Mouse (Mus musculus): Measurements from ENCODE around the gene Trmt2a.
"Not testable (repeated sequence)": the region's sequence is repeated elsewhere in the genome, so short reads cannot be mapped to it uniquely, and the experiment has no call there.

Trmt2a gene

DNA sequence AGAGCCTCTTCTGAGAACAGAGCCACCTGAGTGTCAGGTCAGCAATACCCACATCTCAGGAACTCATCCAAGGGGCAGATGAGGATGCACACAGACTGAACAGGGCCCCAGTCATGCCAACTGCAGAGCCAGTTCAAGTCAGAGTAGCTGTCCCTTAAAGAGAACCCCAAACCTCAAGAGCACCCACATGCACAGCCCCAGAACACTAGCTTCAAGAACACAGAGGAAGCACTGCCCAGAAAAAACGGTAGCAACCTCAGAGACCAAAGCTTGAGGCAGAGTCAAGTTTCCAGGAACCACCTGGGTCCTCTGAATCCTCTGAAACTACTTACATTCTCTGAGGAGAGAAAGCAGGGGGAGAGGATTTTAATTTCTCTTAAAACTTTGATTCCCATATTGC lies 15.0 kb upstream of the Trmt2a start:
- no peak for DNase-seq

DNA sequence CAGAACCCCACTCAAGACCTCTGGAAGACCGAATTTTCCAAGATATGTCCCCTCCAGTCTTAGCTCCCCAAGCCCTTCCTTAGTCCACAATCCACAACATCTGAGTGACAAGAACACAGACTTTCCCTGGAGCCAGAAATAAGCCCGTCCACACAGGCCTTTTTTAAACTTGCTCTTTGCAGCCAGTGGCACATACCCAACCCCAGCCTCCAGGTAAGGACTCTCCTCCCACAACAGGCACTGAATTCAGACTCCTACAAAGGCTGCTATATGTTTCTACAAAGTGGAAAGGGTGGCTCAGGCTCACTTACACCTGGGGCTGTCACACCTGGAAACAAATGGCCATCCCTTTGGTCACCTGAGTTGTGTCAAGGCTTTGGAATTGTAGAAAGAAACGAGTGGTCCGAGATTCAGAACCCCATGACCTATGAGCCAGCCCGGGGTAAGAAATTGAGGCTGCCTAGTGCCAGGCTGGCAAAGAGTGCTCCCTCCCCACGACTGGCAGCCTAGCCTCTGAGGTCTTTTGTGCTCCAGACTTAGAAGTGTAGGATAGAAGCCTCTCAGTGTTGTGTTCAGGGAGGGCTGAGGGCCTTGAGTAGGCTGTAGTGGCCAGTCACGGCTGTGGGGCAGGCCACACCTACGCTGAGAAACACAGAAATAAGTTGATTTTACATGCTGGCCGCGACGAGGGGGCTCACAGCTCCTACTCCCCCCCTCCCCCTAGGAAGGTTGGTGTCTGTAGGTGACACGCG lies 14.4 kb upstream of the Trmt2a start:
- no peak for DNase-seq

DNA sequence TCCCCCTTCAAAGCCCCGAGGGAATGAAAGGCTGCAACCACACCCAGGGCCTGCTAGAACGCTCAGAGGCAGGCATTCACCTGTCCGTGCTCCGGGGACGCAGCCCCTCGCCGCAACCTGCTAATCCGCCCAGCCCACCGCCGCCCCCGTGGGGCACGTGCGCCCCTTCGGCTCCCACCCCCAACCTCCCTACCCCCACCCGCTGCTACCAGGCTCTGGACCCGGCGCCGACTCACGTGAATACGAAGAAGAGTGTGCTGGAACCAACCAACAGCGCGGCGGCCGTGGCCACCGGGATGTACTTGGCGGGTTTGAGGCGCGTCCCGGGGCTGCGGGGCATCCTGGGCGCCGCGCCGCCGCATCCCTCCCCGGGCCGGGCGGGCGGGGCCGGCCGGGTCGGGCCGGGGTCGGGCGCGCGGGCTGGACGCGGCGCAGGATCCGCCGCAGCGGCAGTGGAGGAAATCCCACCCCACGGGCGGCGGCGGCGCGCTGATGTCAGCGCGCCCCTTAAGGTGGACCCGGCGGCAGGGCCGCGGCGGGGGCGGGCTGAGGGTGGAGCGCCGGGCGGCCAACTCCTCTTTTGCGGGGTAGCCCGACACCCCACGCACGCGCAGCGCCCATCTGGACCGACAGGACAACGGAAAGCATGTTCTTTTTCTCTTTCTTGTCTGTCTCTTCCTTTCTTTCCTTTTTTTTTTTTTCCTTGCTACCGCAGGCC lies 13.6 kb upstream of the Trmt2a start, which contains the start of gene Zdhhc8:
Zdhhc8 (minus strand) TSS at position 466 of the 718 bp plus-strand sequence.
- peak; percentile 83 for DNase-seq

DNA sequence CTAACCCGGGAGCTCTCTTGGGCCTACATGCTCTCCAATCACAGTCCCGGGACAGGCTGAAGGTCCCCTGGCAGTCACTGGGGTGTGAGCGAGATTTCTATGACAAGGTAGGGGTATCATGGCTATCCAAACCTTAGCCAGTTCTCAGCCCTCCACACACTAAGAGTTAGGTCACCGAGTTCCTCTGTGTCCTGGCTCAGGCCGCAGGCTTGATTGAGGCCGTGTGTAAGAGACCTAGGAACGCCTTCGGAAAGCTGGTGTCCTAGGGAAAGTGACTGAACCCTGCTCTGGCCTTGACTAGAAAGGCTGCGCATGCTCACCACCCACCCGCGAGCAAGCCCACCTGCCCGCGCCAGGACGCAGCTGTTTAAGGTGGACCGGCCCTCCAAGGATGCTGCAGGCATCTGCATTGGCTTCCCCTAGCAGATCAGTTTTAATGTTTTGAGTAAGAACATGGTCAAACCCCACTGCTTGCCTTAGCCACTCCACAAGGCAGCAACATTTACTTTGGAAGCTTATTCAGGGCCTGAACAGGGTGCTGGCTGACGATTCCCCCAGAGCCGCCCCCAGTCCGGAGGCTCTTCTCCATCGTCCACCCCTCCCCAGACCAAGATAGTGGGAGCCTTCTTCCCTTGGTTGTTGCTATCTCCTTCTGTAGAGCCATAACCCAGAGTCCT lies 13.0 kb upstream of the Trmt2a start:
- DNase-seq = peak; percentile 62

DNA sequence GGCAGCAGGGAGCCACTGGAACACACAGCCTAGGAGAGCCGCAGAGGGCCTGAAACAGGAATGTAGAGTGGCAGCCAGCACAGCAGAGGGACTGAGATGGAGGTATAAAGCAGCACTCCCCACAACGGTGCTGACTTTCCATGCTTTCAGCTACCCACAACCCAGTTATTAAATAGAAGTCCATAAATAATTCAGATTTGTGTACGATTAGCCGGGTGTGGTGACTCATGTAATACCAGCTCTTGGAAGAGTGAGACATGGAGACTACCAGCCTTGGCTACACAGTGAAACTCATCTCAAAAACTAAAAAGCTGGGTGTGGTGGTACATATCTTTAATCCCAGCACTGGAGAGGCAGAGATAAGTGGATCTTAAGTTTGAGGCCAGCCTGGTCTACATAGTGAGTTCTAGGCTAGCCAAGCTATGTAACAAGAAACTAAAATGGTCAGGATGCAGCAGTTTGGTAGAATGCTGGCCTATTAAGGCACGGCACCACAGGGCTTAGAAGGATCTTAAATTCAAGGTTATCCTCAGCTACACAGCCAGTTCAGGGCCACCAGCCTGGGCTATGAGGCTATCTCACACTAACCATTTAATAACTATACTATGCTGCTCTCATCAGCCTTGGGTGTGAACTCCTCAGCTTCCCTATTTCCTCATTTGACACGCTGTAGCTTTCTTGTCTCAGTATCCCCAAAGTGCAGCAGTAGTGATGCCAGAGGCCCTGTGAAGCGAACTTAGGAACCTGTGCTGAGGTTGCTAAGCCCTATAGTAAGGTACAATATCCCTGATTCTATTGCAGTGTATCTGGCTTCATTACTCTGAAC lies 11.6 kb upstream of the Trmt2a start:
- no peak for DNase-seq

DNA sequence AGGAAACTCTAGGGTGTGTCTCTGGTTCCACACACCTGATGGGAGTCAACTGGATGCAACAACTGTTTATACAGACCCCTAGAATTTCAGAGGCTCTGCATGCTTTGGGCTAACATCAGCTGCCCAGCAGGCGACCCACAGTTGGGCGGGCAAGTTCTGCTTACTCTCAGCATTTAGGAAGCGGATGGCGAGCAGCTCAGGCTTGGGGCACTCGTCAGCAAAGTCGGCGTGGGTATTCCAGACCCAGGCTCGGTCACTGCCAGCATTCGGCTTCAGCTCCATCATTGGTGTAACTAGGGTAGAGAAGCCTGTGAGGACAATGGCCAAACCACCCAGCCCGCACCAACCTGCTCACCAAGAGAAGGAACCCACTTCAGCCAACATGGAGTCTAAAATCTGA lies 6.9 kb upstream of the Trmt2a start:
- DNase-seq = no peak

DNA sequence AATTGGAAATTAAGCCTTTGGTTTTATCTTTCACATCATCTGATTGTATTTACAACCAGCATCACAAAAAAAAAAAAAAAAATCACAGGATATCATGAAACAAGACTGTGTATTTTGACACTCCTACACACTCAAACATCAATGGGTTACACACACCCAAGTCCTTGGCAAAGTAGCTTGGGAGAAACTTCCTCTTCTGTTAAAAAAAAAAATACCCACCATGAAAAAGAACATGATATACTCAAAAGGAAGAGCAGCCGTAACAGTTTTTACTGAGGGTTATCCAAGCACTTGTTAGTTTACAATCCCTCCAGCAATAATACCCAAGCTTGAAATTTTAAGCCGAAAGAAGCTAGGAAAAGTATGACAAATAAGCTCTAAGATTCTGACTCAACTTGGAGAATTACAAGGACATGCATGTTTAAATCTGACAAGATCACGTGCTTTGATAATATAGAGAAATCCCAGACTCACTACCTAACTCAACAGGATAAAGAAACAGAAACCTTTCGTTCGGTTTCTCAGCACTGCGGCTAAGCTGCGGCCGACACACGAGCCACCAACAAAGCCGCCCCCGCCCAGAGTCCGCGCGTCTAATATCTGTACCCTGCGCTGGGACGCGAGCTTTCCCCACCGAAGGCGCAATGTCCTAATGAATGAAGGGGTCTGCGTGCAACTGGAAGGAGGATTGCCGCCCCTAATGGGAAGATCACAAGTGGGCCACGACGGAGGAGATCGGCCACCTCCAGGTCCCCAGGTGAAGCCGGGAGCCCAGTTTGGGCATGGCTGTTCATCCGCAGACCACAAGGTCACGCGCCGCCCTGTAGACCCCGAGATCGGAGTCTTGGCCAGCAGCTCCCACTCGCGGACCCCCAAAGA lies 719 bp upstream of the Trmt2a start:
- peak; percentile 31 for DNase-seq

DNA sequence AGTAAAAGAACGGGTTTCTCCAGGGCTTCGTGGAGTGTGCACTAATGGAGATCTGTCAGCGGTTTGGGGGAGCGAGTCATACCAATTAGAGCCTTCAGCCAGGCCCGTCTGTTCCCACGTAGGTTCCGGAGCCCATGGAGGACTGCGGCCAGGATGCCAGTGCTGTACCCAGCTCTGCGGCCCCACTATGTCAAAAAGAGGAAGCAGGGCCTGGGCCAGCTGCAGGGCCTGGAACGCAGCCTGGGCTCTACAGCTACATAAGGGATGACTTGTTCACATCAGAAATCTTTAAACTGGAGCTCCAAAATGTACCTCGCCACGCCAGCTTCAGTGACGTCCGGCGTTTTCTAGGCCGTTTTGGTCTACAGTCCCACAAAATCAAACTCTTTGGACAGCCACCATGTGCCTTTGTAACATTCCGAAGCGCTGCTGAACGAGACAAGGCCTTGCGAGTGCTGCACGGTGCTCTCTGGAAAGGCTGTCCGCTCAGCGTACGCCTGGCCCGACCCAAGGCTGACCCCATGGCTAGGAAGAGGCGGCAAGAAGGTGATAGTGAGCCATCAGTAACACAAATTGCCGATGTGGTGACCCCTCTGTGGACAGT lies 987 bp downstream of the Trmt2a start:
- peak; percentile 37 for DNase-seq

DNA sequence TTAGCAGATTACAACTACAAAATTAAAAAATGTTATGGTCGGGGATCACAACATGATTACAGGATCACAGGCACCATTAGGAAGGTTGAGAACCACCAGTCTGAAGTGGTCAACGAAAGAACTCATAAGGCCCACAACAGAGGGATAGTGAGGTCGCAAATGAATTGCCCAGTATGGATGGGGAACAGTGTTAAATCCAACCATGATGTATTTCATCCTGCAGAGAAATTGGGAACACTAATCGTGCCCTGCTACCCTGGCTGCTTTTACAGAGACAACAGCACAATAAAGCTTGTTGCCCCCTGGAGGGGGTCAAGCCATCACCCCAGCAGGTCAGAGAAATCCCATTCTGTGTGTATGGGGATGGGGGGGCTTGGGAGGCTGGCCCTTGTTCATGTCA lies 1.8 kb downstream of the Trmt2a start:
- no peak for DNase-seq

DNA sequence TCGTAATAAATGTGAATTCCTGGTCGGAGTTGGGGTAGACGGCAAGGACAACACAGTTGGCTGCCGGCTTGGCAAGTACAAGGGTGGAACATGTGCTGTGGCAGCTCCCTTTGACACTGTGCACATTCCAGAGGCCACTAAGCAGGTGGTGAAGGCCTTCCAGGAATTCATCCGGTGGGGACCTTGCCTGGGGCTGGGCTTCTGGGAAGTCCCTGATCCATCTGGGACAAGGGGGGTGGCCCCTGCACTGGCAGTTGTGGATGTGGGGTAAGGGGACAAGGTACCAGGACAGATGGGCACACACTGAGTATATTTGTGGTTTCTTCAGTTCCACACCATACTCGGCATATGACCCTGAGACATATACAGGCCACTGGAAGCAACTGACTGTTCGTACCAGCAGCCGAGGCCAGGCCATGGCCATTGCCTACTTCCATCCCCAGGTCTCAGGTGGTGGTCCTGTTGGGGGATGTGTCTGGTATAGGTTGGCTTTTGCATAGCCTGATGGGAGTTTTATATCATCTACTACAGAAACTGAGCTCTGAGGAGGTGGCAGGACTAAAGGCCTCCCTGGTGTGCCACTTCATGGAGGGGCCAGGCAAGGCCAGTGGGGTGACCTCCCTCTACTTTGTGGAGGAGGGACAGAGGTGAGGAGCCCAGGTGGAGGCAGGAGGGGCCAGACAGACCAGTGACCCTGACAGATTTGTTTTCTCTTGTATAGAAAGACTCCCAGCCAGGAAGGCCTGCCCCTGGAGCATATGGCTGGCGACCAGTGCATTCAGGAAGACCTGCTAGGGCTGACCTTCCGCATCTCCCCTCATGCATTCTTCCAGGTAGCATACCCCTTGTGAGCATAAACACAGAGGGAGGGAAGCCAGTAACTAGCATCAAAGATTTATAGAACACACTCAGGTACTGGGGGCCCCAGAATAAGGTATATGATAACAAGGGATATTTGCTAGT lies 2.6 kb downstream of the Trmt2a start:
- DNase-seq = no peak

DNA sequence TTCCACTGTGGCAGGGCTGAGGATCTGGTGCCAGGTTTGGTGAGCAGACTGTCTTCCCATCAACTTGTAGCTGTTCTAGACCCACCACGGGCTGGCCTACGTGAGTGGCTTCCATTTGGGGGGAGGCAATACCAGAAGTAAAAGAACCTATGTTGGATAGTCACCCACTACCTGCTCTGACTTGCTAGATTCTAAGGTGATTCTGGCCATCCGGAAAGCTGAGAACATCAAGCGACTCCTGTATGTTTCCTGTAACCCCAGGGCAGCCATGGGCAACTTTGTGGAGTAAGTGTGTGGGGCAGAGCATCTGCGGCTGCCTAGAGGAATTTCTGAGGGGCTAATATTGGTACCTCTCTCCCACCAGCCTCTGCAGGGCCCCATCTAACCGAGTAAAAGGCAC lies 4.3 kb downstream of the Trmt2a start:
- no peak for DNase-seq

DNA sequence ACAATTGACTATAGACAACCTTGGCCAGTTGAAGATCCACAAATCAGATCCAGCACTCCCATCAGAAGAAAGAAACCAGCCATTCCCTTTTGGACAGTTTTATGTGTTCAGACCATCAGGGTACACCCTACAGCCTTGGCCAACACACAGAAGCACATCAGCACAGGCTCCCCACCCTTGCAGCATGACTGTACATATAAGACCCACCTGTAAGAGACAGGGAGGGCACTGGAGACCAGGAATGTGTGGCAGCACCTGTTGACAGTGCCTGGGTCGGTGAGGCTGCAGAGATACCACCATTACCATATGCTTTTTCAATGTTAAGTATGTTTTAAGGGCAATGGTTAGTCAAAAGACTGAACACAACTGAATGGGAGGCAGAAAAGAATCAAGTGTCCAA lies 5.4 kb downstream of the Trmt2a start:
- DNase-seq = no peak

DNA sequence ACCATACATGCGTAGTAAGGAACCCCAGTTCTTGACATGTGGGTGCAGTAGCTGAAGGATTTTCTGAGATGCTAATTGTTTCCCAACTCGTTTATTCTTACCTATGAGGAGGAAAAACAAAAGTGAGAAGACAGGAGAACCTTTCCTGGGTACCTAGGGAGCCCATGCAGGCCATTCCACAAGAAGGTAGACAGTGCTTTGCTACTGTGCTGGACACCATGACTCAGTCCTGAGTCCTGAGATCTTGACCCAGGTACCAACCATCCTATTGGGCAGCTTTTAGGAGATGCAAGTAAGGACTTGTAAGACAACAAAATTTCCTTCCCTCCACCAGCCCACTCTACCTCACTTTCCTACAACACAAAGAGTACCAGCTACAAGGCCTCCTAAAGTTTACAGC lies 9.7 kb downstream of the Trmt2a start, which contains the start of gene Gm49776:
Gm49776 (minus strand) TSS at position 101 of the 400 bp plus-strand sequence.
- no peak for DNase-seq

DNA sequence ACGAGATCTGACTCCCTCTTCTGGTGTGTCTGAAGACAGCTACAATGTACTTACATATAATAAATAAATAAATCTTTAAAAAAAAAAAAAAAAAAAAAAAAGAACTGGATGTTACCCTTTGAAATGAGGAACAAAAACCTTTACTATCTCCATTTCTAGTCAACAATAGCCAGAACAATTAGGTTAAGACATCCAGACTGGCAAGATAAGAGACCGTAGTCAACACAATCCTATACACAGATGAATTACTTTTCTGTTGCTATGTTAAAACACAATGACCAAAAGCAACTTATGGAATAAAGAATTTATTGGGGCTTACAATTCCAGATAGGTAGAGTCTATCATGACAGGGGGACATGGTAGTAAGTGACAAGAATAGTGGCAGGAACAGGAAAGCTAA lies 16.5 kb downstream of the Trmt2a start:
- DNase-seq = no peak

DNA sequence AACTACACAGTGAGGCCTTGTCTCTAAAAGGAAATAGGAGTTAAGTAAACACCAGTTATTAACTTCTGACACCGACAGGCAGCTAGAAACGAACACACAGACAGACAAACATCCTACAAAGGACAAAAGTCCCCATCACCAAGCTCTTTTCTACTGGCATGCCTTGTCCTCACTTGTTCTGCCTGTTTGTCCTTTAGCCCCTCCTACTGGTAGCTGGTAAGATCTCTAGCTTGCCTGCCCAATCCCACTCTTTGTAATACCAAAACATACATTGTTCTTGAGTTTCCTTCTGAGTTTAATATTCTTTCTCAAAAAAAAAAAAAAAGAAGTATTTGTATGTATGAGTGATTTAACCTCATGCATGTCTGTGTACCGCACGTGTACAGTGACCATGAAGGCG lies 19.7 kb downstream of the Trmt2a start:
- no peak for DNase-seq

DNA sequence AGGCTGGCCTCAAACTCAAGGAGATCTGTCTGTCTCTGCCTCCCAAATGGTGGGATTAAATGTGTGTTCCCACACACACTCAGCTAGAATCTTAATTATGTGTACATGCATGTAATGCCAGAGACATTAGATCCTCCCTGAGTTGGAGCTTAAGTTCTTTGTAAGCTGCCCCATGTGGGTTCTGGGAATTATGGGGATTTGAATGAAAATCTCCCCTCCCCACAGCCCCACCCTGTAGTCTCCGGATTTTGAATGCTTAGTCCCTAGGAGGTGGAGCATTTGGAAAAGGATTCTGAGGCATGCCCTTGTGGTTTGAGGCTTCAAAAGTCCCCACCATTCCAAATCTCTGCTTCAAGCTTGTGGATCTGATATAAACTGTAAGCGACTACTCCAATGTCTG lies 26.7 kb downstream of the Trmt2a start:
- no peak for DNase-seq

DNA sequence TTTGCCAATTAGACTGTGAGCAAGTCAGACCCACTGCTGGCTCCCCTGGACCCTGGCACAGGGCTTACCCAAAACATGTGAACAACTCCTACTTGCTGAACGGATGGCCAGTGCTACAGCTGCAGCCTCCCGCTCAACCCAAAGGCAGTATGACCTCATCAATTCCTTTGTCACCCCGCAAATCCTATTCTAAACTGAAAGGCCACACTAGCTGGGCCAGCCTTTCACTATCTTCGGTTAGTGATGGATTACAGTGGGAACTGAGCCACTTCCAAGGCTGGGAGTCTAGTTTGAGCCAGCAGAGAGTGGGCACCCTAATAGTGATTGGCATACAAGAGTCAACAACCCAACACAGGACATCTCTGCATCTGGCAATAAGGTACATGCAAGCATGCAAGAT lies 39.7 kb downstream of the Trmt2a start:
- no peak for DNase-seq

DNA sequence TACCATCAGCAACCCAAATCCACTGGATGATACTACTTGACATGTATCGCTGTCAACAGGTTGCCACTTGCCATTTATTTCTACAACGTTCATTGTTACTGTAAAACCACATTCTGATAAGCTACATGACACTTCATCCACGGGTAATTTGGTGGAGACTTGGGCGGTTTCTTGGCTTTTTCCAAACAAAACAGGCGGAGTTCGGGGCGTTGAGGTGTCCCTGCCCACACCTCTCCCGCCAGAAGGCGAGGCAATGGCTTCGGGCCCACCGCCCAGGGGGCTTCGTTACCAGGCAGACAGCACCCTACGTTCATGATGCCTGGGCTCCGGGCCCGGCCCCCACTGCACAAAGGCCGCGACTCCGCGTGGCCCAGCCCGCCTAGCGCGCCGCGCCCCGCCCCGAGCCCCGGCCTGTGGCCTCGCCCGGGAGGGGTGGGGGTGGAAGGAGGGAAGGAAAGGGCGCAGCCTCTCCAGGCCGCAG lies 40.1 kb downstream of the Trmt2a start:
- no peak for DNase-seq

DNA sequence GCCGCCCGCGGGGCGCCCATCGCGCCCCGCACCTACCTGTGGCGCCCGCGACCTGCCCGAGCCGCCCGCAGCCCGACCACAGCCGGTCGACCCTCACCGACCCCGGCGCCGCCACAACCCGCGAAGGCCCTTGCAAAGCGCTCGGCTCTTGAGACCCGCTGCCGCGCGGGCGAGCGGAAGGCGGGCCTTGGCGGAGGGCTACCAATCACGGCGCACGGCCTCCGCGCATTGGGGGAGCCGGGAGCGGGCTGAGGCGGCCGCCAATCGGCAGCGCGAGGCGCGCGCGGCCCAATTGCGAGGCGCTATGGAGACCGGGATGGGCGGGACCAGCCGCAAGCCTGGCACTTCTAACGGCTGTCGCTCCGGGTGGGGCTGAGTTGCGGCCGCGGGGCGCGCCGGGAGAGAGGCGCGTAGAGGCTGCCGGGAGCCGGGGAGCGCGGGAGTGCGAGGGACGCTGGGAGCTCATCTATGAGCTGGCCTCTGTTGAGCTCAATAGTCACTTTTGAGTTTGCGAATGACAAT lies 40.6 kb downstream of the Trmt2a start, which contains the start of gene Dgcr8:
Dgcr8 (minus strand) TSS at position 180 of the 522 bp plus-strand sequence.
- DNase-seq = peak; percentile 97

DNA sequence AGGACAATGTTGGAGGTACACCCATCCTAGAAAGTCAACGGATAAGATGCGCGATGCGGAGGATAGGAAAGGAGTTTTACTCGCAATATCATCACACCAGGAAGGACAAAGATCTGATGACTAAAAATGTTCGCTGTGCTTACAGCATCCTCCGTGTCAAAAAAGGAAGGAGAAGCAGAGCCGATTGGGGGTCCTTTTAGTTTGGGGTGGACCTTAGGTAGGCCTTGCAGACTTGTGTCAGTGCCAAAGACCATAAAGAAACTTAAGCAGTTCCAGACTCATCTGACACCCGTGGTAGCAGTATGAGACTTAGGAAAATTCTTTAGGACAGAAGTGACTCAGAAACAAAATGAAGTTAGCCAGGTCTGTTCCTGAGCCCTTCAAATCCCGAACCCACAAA lies 41.1 kb downstream of the Trmt2a start:
- not testable (repeated sequence) for DNase-seq

Data from right cerebral cortex, postnatal 14 days (tissue).